Mouse (Mus musculus): ENCODE measurements around the gene Fzd5.

DNA sequence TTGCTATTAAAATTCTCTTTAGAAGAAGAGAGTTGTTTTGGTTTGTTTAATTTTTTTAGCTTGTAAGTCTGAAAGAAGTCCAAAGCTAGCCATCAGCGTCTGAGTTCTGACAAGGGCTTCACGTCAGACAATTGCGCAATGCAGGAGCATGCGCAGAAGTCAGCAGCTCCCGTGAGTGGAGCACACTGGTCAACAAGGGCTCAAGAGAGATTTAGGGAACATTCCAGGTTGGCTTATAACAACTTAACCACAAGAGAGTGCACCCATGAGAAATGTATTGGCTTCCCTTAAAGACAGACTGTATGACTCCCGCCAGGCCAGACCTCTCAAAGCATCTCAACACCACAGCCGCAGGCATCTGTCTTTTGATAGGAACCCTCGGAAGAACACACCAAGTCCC, 15.6 kb upstream of the Fzd5 start:
- TF ChIP-seq CTCF (IDR thresholded peaks at IDR 0.05; ENCODE audit: extremely low read depth, insufficient read length, insufficient replicate concordance, low read depth, low read length) (no peak), POLR2A (IDR thresholded peaks at IDR 0.05; ENCODE audit: low read depth, low read length) (no peak)

Measured in small intestine, adult 2 months (tissue).